Mouse (Mus musculus) lung, postnatal 0 days (tissue): ENCODE results near the gene Sec22a. TPM values are rescaled to one million over a fixed set of nuclear protein-coding genes. Genes with fewer than 3 reads are reported as not detected.

Experiments
- ATAC-seq: fragments of 200-750 bp; cut with Nextera tagmentation; 2 replicates; pipeline ENCODE4 v1.8.0; 2017; ENCODE audit warnings: moderate library complexity
- DNase-seq: peaks from one replicate; pipeline ENCODE4 v3.0.0-alpha.2; 2016; ENCODE audit warnings: low spot score
- H3K27ac ChIP-seq: fragments of 300-500 bp; sonication (generic); 2 replicates; pipeline ENCODE4 v1.5.1; 2014; ENCODE audit warnings: antibody characterized with exemption, mild to moderate bottlenecking, low read length, mixed read lengths
- H3K27me3 ChIP-seq: fragments of 300-500 bp; sonication (generic); replicated peaks from 2 replicates; pipeline ENCODE4 v1.6.1; 2014; ENCODE audit warnings: low read length, mixed read lengths; ENCODE audit not compliant: insufficient read depth
- H3K36me3 ChIP-seq: fragments of 300-500 bp; sonication (generic); 2 replicates; pipeline ENCODE4 v1.6.1; 2014; ENCODE audit warnings: low read length, mixed read lengths; ENCODE audit not compliant: insufficient read depth
- H3K4me1 ChIP-seq: fragments of 300-500 bp; sonication (generic); 2 replicates; pipeline ENCODE4 v1.6.1; 2014; ENCODE audit warnings: antibody characterized with exemption, low read depth, low read length, mixed read lengths; ENCODE audit not compliant: insufficient read depth
- H3K4me2 ChIP-seq: fragments of 300-500 bp; sonication (generic); replicated peaks from 2 replicates; pipeline ENCODE4 v1.6.1; 2014; ENCODE audit warnings: low read depth, mild to moderate bottlenecking, low read length, moderate library complexity, mixed read lengths
- H3K4me3 ChIP-seq: fragments of 300-500 bp; sonication (generic); 2 replicates; pipeline ENCODE4 v1.5.1; 2014; ENCODE audit warnings: low read depth, low read length
- H3K9ac ChIP-seq: fragments of 300-500 bp; sonication (generic); replicated peaks from 2 replicates; pipeline ENCODE4 v1.6.1; 2014; ENCODE audit warnings: low read depth, mild to moderate bottlenecking
- H3K9me3 ChIP-seq: fragments of 300-500 bp; sonication (generic); 2 replicates; pipeline ENCODE4 v1.6.1; 2016; ENCODE audit warnings: low read length, mixed read lengths
- CTCF ChIP-seq: IDR thresholded peaks from 2 replicates; pipeline ENCODE4 v1.5.1; 2016; ENCODE audit warnings: antibody characterized with exemption, mild to moderate bottlenecking
- EP300 ChIP-seq: IDR thresholded peaks from 2 replicates; pipeline ENCODE4 v1.6.1; 2016; ENCODE audit warnings: antibody characterized with exemption, mild to moderate bottlenecking, control low read depth
- WGBS: fragments of 180-500 bp; shearing (Covaris S2); extraction: QIAGEN DNeasy Blood & Tissue Kit; methylation state at CpG from one replicate; pipeline ENCODE4 v1.1.7; 2014; 5-methylcytosine and 5-hydroxymethylcytosine counted together
- polyA plus RNA-seq: library from polyadenylated mRNA; unstranded; fragments of >200 nt; fragmentation: Nextera tagmentation; extraction: Ambion mirVana; gene quantifications from 2 replicates; pipeline ENCODE4 v1.2.1, GENCODE M21; 2015

Gene Sec22a
- polyA plus RNA-seq, 1 experiment from 2014 or later: 45.9 TPM

GRCm38 (mm10) chr16:35360593-35360992 is 3.1 kb downstream of the Sec22a start:
- Histone ChIP-seq H3K9ac (no peak overlapping the region), H3K36me3 (no peaks in the 10 kb centered on the region), H3K4me3 (no peak overlapping the region), H3K4me2 (no peak overlapping the region), H3K27me3 (no peaks in the 10 kb centered on the region), H3K27ac (no peak overlapping the region), H3K9me3 (no peaks in the 10 kb centered on the region), H3K4me1 (no peaks in the 10 kb centered on the region)
- no peak for ATAC-seq
- WGBS: 35% methylated on average over 6 of the region's 6 CpGs
- TF ChIP-seq CTCF (peak; percentile 85), EP300 (no peak)
- DNase-seq: peak; percentile 71

- H3K4me3 ChIP-seq: no peak overlapping the region
- TF ChIP-seq EP300 (peak; percentile 12; the same call in 1 of the 2 replicates), CTCF (no peak)
- WGBS: 74% methylated on average over 1 of the region's 1 CpGs
- H3K9me3 ChIP-seq: no peaks in the 10 kb centered on the region
- no peak overlapping the region for H3K4me2 ChIP-seq
- no peaks in the 10 kb centered on the region for H3K27me3 ChIP-seq
- ATAC-seq (peak; percentile 75), DNase-seq (peak; percentile 57)
- H3K9ac ChIP-seq: no peak overlapping the region
- no peaks in the 10 kb centered on the region for H3K4me1 ChIP-seq
- H3K36me3 ChIP-seq: peaks cover 6% of the 10 kb centered on the region; the same call in 1 of the 2 replicates
- H3K27ac ChIP-seq: no peak overlapping the region
These were observed 6.3 kb downstream of the Sec22a start for GRCm38 (mm10) chr16:35357449-35357848.

DNA sequence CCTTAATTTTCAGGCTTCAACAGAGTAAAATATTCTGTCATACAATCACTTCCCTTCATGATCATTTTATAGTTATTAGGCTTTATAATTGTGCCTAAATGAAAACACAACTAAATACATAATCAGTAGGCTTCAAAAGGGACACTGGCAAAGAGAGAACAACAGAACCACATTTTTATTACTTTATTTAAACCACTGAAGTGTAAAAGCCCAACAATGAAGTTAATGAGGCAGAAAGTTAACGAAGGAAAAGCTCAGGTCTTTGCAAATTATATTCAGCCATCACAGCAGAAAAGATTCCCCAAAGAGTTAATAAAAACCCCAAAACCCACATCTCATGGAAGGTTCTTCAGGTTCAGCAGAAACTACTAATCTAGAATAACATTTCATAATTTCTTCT is 33.3 kb downstream of the Sec22a start:
- no peak for TF ChIP-seq CTCF
- no peak for TF ChIP-seq EP300
- no peak overlapping the region for H3K4me3 ChIP-seq
- H3K4me1 ChIP-seq: no peaks in the 10 kb centered on the region
- no peak for DNase-seq
- H3K27me3 ChIP-seq: no peaks in the 10 kb centered on the region
- ATAC-seq: no peak
- H3K4me2 ChIP-seq: no peak overlapping the region
- H3K36me3 ChIP-seq: no peaks in the 10 kb centered on the region
- H3K27ac ChIP-seq: no peak overlapping the region
- H3K9ac ChIP-seq: no peak overlapping the region
- no peaks in the 10 kb centered on the region for H3K9me3 ChIP-seq
- WGBS: 85% methylated on average over 1 of the region's 1 CpGs

DNA sequence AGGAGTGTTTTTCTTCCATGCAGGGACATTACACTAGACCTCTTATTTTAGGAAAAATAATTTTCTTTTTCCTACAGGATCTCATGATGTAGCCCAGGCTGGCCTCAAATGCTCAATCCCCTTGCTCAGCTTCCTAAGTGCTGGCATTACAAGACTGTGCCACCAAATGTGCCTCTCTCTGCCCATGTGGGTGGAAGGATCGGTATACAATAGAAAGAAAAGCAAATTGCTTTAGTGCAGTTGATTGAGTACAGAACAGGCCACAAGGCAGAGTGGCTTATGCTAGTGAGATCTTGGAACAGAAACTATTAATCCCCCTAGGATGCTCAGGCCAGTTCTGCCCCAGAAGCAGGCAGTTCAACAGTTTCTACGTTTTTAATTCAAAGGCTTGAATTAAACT is 43.9 kb downstream of the Sec22a start:
- ATAC-seq: no peak
- no peak overlapping the region for H3K27ac ChIP-seq
- no peak for TF ChIP-seq EP300

DNA sequence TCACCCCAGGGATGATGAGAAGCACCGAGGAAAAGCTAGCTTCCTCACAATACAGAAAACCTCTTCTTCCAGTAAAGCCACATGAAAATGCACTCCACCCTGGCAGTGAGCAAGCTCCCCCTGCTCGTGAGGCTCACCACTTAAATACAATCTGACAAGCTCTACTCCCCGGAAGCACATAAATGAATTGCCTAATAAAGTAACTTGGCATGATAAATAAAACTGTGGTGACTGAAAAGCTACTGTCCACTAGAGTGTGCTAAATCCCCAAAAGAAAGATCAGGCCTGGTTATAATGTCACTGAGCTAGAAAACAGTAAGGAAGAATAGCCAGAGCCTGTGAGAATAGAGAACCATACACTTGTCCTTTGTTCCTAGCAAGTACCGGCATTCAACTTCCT is 44.4 kb downstream of the Sec22a start:
- WGBS: 26% methylated on average over 4 of the region's 4 CpGs
- no peaks in the 10 kb centered on the region for H3K27me3 ChIP-seq
- H3K27ac ChIP-seq: no peak overlapping the region
- H3K9ac ChIP-seq: no peak overlapping the region
- no peak overlapping the region for H3K4me2 ChIP-seq
- no peaks in the 10 kb centered on the region for H3K36me3 ChIP-seq
- DNase-seq (peak; percentile 92), ATAC-seq (peak; percentile 74)
- H3K9me3 ChIP-seq: no peaks in the 10 kb centered on the region
- TF ChIP-seq CTCF (peak; percentile 79), EP300 (no peak)
- H3K4me3 ChIP-seq: no peak overlapping the region
- no peaks in the 10 kb centered on the region for H3K4me1 ChIP-seq

More for the DNA sequence above, 43.9 kb downstream of the Sec22a start:
- Histone ChIP-seq H3K36me3 (no peaks in the 10 kb centered on the region), H3K9me3 (no peaks in the 10 kb centered on the region), H3K9ac (no peak overlapping the region), H3K4me2 (no peak overlapping the region), H3K4me3 (no peak overlapping the region), H3K4me1 (no peaks in the 10 kb centered on the region), H3K27me3 (no peaks in the 10 kb centered on the region)
- DNase-seq: no peak
- WGBS: 89% methylated on average over 2 of the region's 2 CpGs

DNA sequence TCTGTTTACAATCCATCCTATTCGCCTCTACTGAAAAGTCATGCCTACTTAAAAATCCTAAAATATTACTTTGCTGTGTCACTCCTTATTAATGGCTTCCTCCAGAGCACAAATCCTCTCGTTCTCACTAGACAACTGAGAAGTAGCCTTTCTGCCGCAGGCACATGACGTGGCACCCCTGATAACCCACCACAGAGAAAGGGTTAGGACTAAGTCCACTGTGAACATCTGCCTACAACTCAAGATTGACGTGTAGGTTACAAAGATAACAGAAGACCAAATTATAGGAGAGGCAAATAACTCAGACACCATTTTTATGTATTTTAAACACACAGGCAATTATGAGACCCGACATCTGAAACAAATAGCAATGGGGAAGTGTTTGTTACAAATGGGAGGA is 45.3 kb downstream of the Sec22a start:
- TF ChIP-seq EP300: no peak
- TF ChIP-seq CTCF: no peak
- H3K9me3 ChIP-seq: no peaks in the 10 kb centered on the region
- no peak overlapping the region for H3K4me2 ChIP-seq
- H3K4me1 ChIP-seq: no peaks in the 10 kb centered on the region
- no peaks in the 10 kb centered on the region for H3K27me3 ChIP-seq
- H3K27ac ChIP-seq: no peak overlapping the region
- no peaks in the 10 kb centered on the region for H3K36me3 ChIP-seq
- no peak overlapping the region for H3K4me3 ChIP-seq
- DNase-seq (no peak), ATAC-seq (no peak)
- 59% methylated on average over 6 of the region's 6 CpGs for WGBS
- H3K9ac ChIP-seq: no peak overlapping the region

DNA sequence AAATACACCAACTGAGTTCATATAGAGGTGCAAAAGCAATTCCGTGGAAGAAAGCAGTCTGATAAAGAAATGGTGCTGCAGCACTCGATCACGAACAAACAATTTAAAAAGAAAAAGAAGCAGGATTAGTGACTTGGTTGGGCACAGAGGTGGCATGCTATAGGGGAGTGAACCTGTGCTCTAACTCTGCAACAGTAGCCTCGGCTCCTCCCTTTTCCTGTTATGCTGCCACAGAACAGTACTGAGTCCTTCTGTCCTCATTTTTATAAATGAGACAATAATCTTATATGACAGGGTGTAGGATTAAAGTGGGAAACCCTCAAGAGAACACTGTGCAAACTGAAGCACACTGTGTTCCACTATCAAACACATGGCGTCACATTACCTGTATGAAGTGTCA is 46.3 kb downstream of the Sec22a start:
- Histone ChIP-seq H3K36me3 (no peaks in the 10 kb centered on the region), H3K9me3 (no peaks in the 10 kb centered on the region), H3K4me3 (no peak overlapping the region), H3K27me3 (no peaks in the 10 kb centered on the region), H3K27ac (no peak overlapping the region), H3K4me2 (no peak overlapping the region), H3K4me1 (no peaks in the 10 kb centered on the region), H3K9ac (no peak overlapping the region)
- DNase-seq (no peak), ATAC-seq (no peak)
- 78% methylated on average over 5 of the region's 5 CpGs for WGBS
- TF ChIP-seq EP300: no peak
- no peak for TF ChIP-seq CTCF
